Mouse (Mus musculus) thymus, postnatal 0 days (tissue): ENCODE results near the gene Ptger1. TPM values are rescaled to one million over a fixed set of nuclear protein-coding genes. Genes with fewer than 3 reads are reported as not detected.

Experiments
- DNase-seq: peaks from one replicate; pipeline ENCODE4 v3.0.0-alpha.2; 2015; ENCODE audit warnings: low spot score
- polyA plus RNA-seq: library from polyadenylated mRNA; unstranded; fragments of >200 nt; fragmentation: Nextera tagmentation; extraction: Ambion mirVana; gene quantifications from 2 replicates; pipeline ENCODE4 v1.2.1, GENCODE M21; 2015

Ptger1 gene
- polyA plus RNA-seq, 1 experiment from 2014 or later, result 0.82 TPM

GRCm38 (mm10) chr8:83656043-83656442 lies 10.4 kb upstream of the Ptger1 start:
- DNase-seq, result no peak

DNA sequence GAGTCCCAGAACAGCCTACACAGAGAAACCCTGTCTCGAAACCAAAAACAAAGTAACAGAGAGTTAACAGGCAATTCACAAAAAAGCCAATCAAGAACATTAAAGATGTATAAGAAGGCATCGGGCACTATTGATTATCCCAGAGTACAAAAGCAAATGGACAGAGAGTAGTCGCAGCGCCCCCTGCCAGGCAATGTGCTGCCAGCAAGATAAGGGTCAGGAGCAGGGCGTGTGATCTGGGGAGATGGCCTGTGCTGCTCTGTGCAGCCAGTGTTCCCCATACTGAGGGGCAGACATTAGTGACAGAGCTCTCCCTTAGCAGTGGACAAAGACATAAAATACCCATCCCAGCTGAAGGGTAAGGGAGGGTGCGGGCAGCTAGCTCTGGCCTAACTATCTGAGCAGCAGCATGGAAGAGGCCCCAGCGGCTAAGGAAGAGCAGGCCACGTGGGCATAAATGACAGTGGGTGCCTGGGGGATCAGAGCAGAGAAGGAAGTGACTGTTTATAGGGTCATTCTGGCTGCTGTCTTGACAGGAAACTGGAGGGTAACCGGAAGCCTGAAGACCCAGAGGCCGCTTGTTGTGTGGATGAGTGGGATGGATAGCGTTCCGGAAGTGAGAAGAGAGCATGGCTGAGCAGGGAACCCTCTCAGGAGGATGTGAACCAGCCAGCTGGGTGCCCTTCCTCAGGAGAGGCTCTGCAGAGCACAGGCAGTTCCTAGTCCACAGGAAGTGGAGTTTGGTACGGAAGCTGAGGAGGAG lies 9.8 kb upstream of the Ptger1 start:
- no peak for DNase-seq

DNA sequence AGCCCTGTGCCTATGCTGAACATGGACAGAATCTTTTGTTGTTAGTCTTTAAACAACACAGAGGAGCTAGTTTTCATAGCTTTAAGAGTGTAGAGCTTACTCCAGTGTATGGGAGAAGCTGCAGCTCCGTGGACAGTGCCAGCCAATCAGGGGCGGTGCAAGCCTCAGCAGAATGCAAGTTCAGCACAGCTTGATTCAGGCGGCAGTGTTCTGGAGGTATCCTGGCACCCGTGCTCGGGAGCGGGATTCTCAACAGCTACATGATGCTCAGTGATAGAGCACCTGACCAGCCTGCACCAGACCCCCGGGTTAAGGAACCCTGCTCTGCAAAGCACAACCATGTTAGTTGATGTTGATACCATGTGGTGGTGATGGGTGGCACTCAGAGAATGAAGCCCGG lies 5.9 kb upstream of the Ptger1 start:
- no peak for DNase-seq

DNA sequence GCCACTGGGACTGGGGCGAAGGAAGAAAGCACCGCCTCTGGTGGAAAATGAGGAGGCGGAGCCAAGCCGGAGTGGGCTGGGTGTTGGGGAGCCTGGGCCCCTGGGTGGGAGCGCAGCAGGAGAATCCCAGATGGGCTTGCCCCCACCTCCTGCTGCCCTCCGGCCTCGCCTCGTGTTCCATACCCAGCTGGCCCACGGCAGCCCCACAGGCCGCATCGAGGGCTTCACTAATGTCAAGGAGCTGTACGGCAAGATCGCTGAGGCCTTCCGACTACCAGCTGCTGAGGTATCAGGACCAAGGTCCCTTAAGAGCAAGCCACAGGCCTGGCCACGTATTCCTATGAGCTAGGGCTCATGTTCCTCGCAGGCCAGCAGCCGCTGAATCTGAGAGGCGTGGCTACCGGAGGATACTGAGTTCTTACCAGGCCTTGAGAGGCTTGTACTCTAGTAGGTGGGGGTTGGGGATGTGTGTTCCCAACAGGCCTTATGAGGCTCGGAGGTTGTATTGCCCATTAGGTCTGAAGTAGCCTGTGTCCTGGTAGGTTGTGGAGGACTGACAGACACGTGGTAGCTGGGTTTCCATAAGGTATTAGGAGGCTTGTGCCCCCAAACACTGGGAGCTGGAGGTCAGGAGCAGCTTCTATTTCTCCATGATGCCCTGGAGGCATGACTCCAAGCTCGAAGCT lies 5.3 kb upstream of the Ptger1 start:
- DNase-seq, result no peak

- DNase-seq, result peak; percentile 87
Observed at GRCm38 (mm10) chr8:83662421-83662826, 4.1 kb upstream of the Ptger1 start.

- DNase-seq, result no peak
Observed at GRCm38 (mm10) chr8:83664096-83664495, 2.4 kb upstream of the Ptger1 start.

DNA sequence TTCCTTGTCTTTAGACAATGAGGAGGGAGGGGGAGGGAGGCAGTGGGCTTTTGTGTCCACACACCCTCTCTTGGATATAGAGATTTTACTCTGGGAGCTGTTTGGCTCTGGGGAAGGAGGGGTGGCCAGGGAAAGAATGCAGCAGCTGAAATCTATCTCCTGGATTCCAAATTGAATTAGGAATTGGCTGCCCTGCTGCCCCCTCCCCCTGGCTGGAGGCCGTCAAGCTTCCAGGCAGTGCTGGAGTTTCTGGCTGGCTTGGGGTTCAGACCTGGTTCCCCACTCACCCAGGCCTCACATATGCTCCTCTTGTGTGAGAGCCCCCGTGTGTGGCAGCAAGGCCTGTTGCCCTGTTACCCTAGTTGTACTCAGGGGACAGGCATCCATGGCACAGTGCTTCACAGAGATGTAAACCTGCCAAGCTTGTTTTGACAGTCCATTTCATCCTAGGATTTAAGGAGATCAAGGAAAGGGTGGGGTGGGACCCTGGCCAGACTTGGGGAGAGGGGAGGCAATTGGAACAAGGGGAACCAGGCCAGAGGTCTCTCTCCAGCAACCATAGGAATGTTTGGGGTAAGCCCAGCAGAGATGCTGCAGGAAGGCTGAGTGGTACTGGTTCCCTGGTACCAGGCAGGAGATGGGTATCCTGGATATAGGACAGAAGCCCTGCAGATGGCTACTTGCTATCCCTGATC lies 1.4 kb upstream of the Ptger1 start:
- DNase-seq, result no peak

DNA sequence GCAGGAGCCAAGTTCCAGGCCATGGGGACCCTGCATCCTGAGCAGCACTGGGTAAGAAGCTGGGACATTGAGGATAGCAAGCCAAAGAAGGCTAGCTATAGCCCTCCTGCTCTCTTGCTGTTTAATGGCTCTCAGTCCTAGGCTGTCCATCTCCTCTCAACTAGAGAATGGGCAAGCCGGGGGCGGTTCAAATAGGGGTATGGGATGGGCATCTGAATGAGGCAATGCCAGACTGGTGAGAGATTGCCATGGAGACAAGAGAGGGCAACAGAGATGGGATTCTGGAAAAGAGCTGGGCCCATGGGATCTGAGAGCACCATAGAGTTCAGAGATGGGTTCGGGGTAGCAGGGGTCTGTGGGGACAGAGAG lies 372 bp downstream of the Ptger1 start:
- no peak for DNase-seq

DNA sequence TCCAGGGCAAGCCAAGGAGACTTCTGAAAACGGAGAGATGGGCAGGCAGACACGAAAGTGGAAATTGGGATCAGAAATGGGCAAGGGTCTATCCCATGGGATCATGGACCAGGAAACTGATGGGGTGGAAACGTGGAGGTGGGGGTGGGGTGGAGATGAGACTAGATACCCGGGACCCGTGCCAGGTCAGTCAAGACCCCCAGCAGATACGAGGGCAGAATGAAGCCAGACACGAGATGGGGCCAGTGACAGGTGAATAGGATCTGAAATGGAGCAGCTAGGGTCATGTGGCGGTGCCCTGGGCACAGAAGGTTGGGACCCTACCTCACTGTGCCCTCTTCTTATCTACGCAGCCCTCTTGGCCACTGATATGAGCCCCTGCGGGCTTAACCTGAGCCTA lies 1.0 kb downstream of the Ptger1 start:
- no peak for DNase-seq

GRCm38 (mm10) chr8:83668010-83668916 lies 1.8 kb downstream of the Ptger1 start:
- peak; percentile 67 for DNase-seq

GRCm38 (mm10) chr8:83669013-83669412 lies 2.5 kb downstream of the Ptger1 start:
- no peak for DNase-seq

DNA sequence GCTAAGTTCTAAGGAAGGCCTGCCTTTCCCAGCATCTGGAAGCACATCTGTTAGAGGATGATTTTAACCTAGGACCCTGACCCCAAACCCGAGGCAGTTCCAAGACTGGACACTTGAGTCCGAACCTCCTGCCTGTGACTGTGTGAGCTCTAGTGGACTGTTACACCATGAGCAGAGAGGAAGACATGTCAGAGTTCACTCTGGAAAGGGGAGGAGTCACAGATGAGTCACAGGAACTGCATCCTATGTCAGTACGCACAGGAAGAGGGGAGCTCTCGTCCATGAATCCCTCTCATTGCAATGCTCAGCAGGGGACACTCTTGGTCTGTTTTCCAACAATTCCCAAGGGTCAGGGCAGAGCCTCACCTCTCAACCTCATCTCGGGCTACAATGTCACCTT lies 6.5 kb downstream of the Ptger1 start:
- no peak for DNase-seq

DNA sequence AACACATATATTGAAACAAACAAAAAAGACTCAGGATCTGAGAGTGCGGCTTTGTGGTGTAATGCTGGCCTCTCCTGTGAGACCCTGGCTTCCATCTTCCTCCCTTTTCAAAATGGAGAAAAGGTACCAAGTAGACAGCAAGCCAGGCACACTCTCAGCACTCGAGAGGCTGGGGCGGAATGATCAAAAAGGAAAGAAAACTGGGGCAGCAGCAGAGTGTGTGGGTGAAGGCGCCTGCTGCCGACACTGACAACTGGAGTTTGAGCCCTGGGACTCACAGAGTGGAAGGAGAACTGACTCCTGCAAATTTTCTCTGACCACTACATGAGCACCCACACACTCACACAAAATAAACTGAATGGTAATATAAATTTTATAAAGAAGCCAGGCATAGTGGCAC lies 8.0 kb downstream of the Ptger1 start:
- DNase-seq, result no peak

GRCm38 (mm10) chr8:83679866-83680265 lies 13.4 kb downstream of the Ptger1 start:
- DNase-seq, result no peak

- no peak for DNase-seq
Observed at GRCm38 (mm10) chr8:83680603-83681002, 14.1 kb downstream of the Ptger1 start.

- no peak for DNase-seq
Observed at GRCm38 (mm10) chr8:83681099-83681498, 14.6 kb downstream of the Ptger1 start.

GRCm38 (mm10) chr8:83684517-83684916 lies 18.0 kb downstream of the Ptger1 start:
- DNase-seq, result no peak

DNA sequence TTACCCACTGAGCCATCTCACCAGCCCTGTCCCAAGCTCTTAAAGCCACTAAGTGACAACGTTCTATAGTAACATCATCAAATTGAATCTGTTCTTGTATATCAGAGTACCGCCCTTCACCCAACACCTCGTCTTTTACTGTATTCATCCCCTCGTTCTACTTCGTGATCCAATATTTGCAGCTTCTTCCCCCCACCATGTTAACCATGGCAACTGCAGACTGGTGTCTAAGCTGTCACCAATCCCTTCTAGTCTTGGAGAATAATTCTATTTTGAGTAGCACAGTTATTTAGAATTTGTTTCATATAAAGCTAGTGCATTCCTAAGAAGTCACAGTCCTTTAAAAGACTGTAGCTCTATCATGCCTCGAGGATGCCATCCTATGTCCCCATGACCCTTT lies 22.8 kb downstream of the Ptger1 start:
- no peak for DNase-seq

DNA sequence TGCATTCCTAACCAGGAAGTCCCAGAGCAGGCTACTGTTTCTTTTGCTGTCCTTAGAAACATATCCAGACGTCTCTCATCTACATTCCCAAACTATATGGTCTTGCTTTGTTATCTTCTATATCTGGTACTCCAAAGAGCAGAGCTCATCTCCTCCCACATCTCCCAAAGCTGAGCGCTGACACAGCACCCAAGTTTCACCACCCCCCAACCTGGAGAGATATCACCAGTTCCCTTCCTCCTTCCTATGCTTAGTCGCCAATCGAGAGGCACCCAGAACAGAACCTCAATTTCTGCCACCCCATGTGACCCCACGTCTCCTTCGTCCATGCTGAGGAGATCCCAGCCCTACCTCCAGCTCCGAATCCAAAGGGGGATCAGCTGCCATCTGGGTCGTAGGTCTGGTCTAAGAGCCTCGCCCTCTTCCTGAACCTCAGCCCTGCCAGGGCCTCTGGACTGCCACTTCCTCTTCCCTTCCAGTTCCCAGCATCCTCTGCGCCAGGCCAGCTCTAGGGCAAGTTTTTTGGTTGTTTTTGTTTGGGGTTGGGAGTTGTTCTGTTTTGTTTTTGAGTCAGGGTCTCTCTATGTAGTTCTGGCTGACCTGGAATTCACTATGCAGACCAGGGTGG lies 27.2 kb downstream of the Ptger1 start:
- DNase-seq, result peak; percentile 40

GRCm38 (mm10) chr8:83694369-83695160 lies 28.1 kb downstream of the Ptger1 start:
- DNase-seq, result no peak
